ENCODE assay signal across 8 mouse cellular contexts in the genomic region with DNA sequence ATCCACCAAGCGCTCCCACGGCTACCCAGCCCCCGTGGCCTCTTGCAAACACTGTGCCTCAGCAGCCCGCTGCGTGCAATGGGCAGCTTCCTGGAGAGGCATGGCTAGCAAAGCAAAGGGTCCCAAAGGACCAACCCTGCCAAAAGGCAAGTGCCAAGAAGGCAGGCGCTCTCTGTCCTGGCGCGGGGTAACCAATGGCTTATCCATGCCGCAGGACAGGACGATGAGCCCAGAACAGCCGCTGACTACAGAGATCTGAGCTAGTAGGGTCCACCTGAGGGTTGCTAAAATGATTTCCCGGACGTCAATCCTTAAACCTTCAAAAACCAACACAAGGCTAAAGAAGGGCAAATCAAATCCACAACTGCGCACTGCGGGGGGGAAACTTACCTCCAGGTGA.
DNase-seq lines count a peak whose midpoint lies in the region; ATAC-seq and TF ChIP-seq lines count a peak whose summit lies in the region.

No protein-coding gene starts in this region.

- H3K4me1 ChIP-seq in CH12.LX (ENCODE audit: control insufficient read depth in 1 of 2, insufficient read depth in 2 of 2), result peaks cover 8 to 79% of the 10 kb centered on the region in 2 experiments
- peaks cover 7% of the 10 kb centered on the region; the same call in 1 of the 2 replicates for H3K4me1 ChIP-seq in forebrain, embryonic 11.5 days (replicated peaks; ENCODE audit: control insufficient read depth, insufficient read depth, low read length)
- peaks cover 3% of the 10 kb centered on the region; the same call in 1 of the 2 replicates for H3K4me1 ChIP-seq in liver, embryonic 11.5 days (replicated peaks; ENCODE audit: control insufficient read depth, insufficient read depth, low read length)

- H3K27me3 ChIP-seq in CH12.LX (replicated peaks), result peaks cover 6% of the 10 kb centered on the region
- no peaks in the 10 kb centered on the region; the same call in 1 of the 2 replicates for H3K27me3 ChIP-seq in forebrain, embryonic 11.5 days (ENCODE audit: control insufficient read depth, insufficient read depth, low read length)
- peaks cover 25% of the 10 kb centered on the region for H3K27me3 ChIP-seq in liver, embryonic 11.5 days (replicated peaks; ENCODE audit: control insufficient read depth, insufficient read depth, low read length)

- H3K79me2 ChIP-seq in CH12.LX (replicated peaks; ENCODE audit: control insufficient read depth, extremely low read depth, insufficient read depth, poor library complexity, severe bottlenecking), result no peaks in the 10 kb centered on the region

- intact Hi-C loops in left cerebral cortex, postnatal 14 days (cut with DNase I), result no loop called here

- TF ChIP-seq EP300 in CH12.LX (IDR thresholded peaks at IDR 0.05; ENCODE audit: low read length), result no peak

- peak overlapping the region; percentile 39 to 65 (median 54) for H3K4me3 ChIP-seq in CH12.LX (replicated peaks in 1 of 3; ENCODE audit: low read depth in 2 of 3, low read length in 2 of 3, poor library complexity in 1 of 3)
- peak overlapping the region; percentile 73 for H3K4me3 ChIP-seq in forebrain, embryonic 11.5 days (ENCODE audit: low read depth, low read length)
- H3K4me3 ChIP-seq in liver, embryonic 11.5 days (ENCODE audit: low read depth, low read length), result peak overlapping the region; percentile 57

- no peak for TF ChIP-seq CTCF in CH12.LX (conservative IDR thresholded peaks at IDR 0.05 in 1 of 2, IDR thresholded peaks at IDR 0.05 in 1 of 2; ENCODE audit: low read depth in 2 of 2, low read length in 2 of 2)

- dilution Hi-C loops in CH12.LX (cut with MboI; ENCODE audit: extremely low pct_ligation_motif_present, extremely low pct_unique_long_range_greater_than_20kb, low sequenced_read_pairs), result no loop called here

- WGBS in forebrain, embryonic 11.5 days, result 8% methylated on average over 15 of the region's 15 CpGs
- 21% methylated on average over 15 of the region's 15 CpGs for WGBS in liver, embryonic 11.5 days

- no peaks in the 10 kb centered on the region for H3K36me3 ChIP-seq in CH12.LX (replicated peaks in 1 of 2; ENCODE audit: control insufficient read depth in 1 of 2, insufficient read depth in 1 of 2, low read length in 1 of 2)
- no peaks in the 10 kb centered on the region for H3K36me3 ChIP-seq in forebrain, embryonic 11.5 days (ENCODE audit: control insufficient read depth, insufficient read depth, low read length)
- H3K36me3 ChIP-seq in liver, embryonic 11.5 days (ENCODE audit: control insufficient read depth, insufficient read depth, low read length), result no peaks in the 10 kb centered on the region

- in situ Hi-C loops in CH12.LX (cut with MboI; ENCODE audit: low pct_ligation_motif_present, low pct_unique_long_range_greater_than_20kb, low sequenced_read_pairs), result no loop called here

- H3K9me3 ChIP-seq in CH12.LX (replicated peaks; ENCODE audit: low read length), result peaks cover 2% of the 10 kb centered on the region
- no peaks in the 10 kb centered on the region for H3K9me3 ChIP-seq in forebrain, embryonic 11.5 days (ENCODE audit: control insufficient read depth, low read length)
- no peaks in the 10 kb centered on the region for H3K9me3 ChIP-seq in liver, embryonic 11.5 days (ENCODE audit: control insufficient read depth, low read length)

- ATAC-seq in forebrain, embryonic 11.5 days (replicated peaks; ENCODE audit: low FRiP score), result 0 out of 2 replicates have a peak, but pooled peaks have one; percentile 17
- ATAC-seq in liver, embryonic 11.5 days (replicated peaks; ENCODE audit: low FRiP score), result no peak
- no peak for ATAC-seq in erythroid progenitor cell, adult 5-6 weeks (replicated peaks; ENCODE audit: low FRiP score, poor library complexity, severe bottlenecking)

- no peak for TF ChIP-seq RAD21 in CH12.LX (IDR thresholded peaks at IDR 0.05; ENCODE audit: low read depth, low read length)

- no peak for TF ChIP-seq POLR2A in CH12.LX (IDR thresholded peaks at IDR 0.05; ENCODE audit: low read depth, low read length)

- H3K9ac ChIP-seq in CH12.LX (ENCODE audit: insufficient read depth, low read depth), result peak overlapping the region; percentile 44; the same call in 1 of the 2 replicates
- H3K9ac ChIP-seq in forebrain, embryonic 11.5 days (ENCODE audit: low read length), result peak overlapping the region; percentile 88
- H3K9ac ChIP-seq in liver, embryonic 11.5 days (ENCODE audit: low read depth, low read length), result peak overlapping the region; percentile 50; the same call in 1 of the 2 replicates

- H3K27ac ChIP-seq in CH12.LX (ENCODE audit: insufficient read depth, low read depth), result no peak overlapping the region
- H3K27ac ChIP-seq in forebrain, embryonic 11.5 days (ENCODE audit: low read depth, low read length), result no peak overlapping the region
- no peak overlapping the region for H3K27ac ChIP-seq in liver, embryonic 11.5 days (ENCODE audit: low read depth, low read length)

- DNase-seq in embryo, embryonic 10 days (ENCODE audit: low spot score), result peak; percentile 45
- DNase-seq in embryo, embryonic 11 days, result no peak
- DNase-seq in CH12.LX (ENCODE audit: extremely low read depth), result no peak
- no peak for DNase-seq in forebrain, embryonic 11.5 days (ENCODE audit: low spot score)
- DNase-seq in liver, embryonic 11.5 days (ENCODE audit: low spot score), result no peak
- no peak for DNase-seq in left cerebral cortex, postnatal 14 days (ENCODE audit: low spot score in 2 of 2)
- DNase-seq in urinary bladder, adult 18-20 months (ENCODE audit: low spot score in 2 of 2), result no peak

- peak overlapping the region; percentile 68 for H3K4me2 ChIP-seq in CH12.LX (ENCODE audit: insufficient read depth, low read depth, poor library complexity, severe bottlenecking)
- H3K4me2 ChIP-seq in forebrain, embryonic 11.5 days (ENCODE audit: low read depth, low read length, severe bottlenecking), result peak overlapping the region; percentile 95
- peak overlapping the region; percentile 85 for H3K4me2 ChIP-seq in liver, embryonic 11.5 days

TF ChIP-seq in CH12.LX, 34 proteins besides CTCF, POLR2A, EP300 and RAD21:
- no peak for TF ChIP-seq ETS1 (conservative IDR thresholded peaks at IDR 0.05; ENCODE audit: low read depth, low read length)
- TF ChIP-seq CHD2 (IDR thresholded peaks at IDR 0.05; ENCODE audit: low read length), result no peak
- no peak for TF ChIP-seq ZC3H11A (IDR thresholded peaks at IDR 0.05; ENCODE audit: low read depth, low read length)
- no peak for TF ChIP-seq ZNF384 (IDR thresholded peaks at IDR 0.05; ENCODE audit: low read depth, low read length)
- no peak for TF ChIP-seq MAZ (IDR thresholded peaks at IDR 0.05; ENCODE audit: low read depth, low read length)
- no peak for TF ChIP-seq GABPA (IDR thresholded peaks at IDR 0.05; ENCODE audit: insufficient replicate concordance, low read depth, low read length)
- no peak for TF ChIP-seq TCF12 (IDR thresholded peaks at IDR 0.05; ENCODE audit: low read depth, low read length)
- TF ChIP-seq ELF1 (IDR thresholded peaks at IDR 0.05; ENCODE audit: low read depth, low read length), result no peak
- TF ChIP-seq MAX (IDR thresholded peaks at IDR 0.05; ENCODE audit: low read length), result no peak
- no peak for TF ChIP-seq JUN (IDR thresholded peaks at IDR 0.05; ENCODE audit: insufficient read depth, low read depth, low read length)
- no peak for TF ChIP-seq TBP (conservative IDR thresholded peaks at IDR 0.05; ENCODE audit: low read depth, low read length)
- no peak for TF ChIP-seq E2F4 (IDR thresholded peaks at IDR 0.05; ENCODE audit: insufficient replicate concordance, low read depth, low read length)
- TF ChIP-seq HCFC1 (IDR thresholded peaks at IDR 0.05; ENCODE audit: low read depth, low read length), result no peak
- no peak for TF ChIP-seq NELFE (IDR thresholded peaks at IDR 0.05; ENCODE audit: low read depth, low read length)
- no peak for TF ChIP-seq BHLHE40 (IDR thresholded peaks at IDR 0.05; ENCODE audit: low read depth, low read length)
- TF ChIP-seq USF2 (conservative IDR thresholded peaks at IDR 0.05; ENCODE audit: low read depth, low read length), result no peak
- no peak for TF ChIP-seq RCOR1 (conservative IDR thresholded peaks at IDR 0.05; ENCODE audit: low read depth, low read length)
